Mouse (Mus musculus): ENCODE data around the gene Brix1. TPM values are rescaled to one million over a fixed set of nuclear protein-coding genes. Genes with fewer than 3 reads are reported as not detected.
A peak's percentile ranks its signal among the peaks of the same experiment; 100 is the strongest.

The Brix1 gene
- polyA plus RNA-seq, 1 experiment from 2014 or later, result 56.5 TPM

- H3K4me1 ChIP-seq (ENCODE audit: control insufficient read depth, insufficient read depth, low read length), result peaks cover 10% of the 10 kb centered on the region
- no peaks in the 10 kb centered on the region for H3K36me3 ChIP-seq (ENCODE audit: control insufficient read depth, insufficient read depth, low read length)
- H3K9ac ChIP-seq (replicated peaks; ENCODE audit: low read depth, low read length), result no peak overlapping the region
- H3K4me3 ChIP-seq (ENCODE audit: low read depth, low read length), result no peak overlapping the region; the same call in 1 of the 2 replicates
- H3K9me3 ChIP-seq (ENCODE audit: control insufficient read depth, low read length), result no peaks in the 10 kb centered on the region
- H3K27ac ChIP-seq (ENCODE audit: low read depth, low read length), result no peak overlapping the region
- H3K27me3 ChIP-seq (ENCODE audit: control insufficient read depth, insufficient read depth, low read length), result peaks cover 4% of the 10 kb centered on the region; the same call in 1 of the 2 replicates
- 91% methylated on average over 3 of the region's 3 CpGs for WGBS
- no peak for ATAC-seq (ENCODE audit: low read depth)
- peak overlapping the region; percentile 86 for H3K4me2 ChIP-seq (ENCODE audit: low read depth, low read length)
Measured at GRCm38 (mm10) chr15:10468761-10469160, 17.0 kb downstream of the Brix1 start.

- H3K9me3 ChIP-seq (ENCODE audit: control insufficient read depth, low read length), result no peaks in the 10 kb centered on the region
- H3K27me3 ChIP-seq (ENCODE audit: control insufficient read depth, insufficient read depth, low read length), result no peaks in the 10 kb centered on the region
- WGBS, result 97% methylated on average over 3 of the region's 3 CpGs
- no peak for ATAC-seq (ENCODE audit: low read depth)
- H3K4me2 ChIP-seq (ENCODE audit: low read depth, low read length), result no peak overlapping the region
- no peak overlapping the region for H3K9ac ChIP-seq (replicated peaks; ENCODE audit: low read depth, low read length)
- peaks cover 10% of the 10 kb centered on the region for H3K4me1 ChIP-seq (ENCODE audit: control insufficient read depth, insufficient read depth, low read length)
- no peak overlapping the region for H3K27ac ChIP-seq (ENCODE audit: low read depth, low read length)
- H3K4me3 ChIP-seq (ENCODE audit: low read depth, low read length), result no peak overlapping the region
- peaks cover 12% of the 10 kb centered on the region for H3K36me3 ChIP-seq (ENCODE audit: control insufficient read depth, insufficient read depth, low read length)
Measured at GRCm38 (mm10) chr15:10464678-10465077, 21.1 kb downstream of the Brix1 start.

- Histone ChIP-seq H3K27ac (ENCODE audit: low read depth, low read length) (no peak overlapping the region), H3K4me2 (ENCODE audit: low read depth, low read length) (no peak overlapping the region), H3K36me3 (ENCODE audit: control insufficient read depth, insufficient read depth, low read length) (peaks cover 18% of the 10 kb centered on the region), H3K27me3 (ENCODE audit: control insufficient read depth, insufficient read depth, low read length) (no peaks in the 10 kb centered on the region), H3K4me1 (ENCODE audit: control insufficient read depth, insufficient read depth, low read length) (peaks cover 3% of the 10 kb centered on the region; the same call in 1 of the 2 replicates), H3K9me3 (ENCODE audit: control insufficient read depth, low read length) (no peaks in the 10 kb centered on the region), H3K9ac (replicated peaks; ENCODE audit: low read depth, low read length) (no peak overlapping the region), H3K4me3 (ENCODE audit: low read depth, low read length) (no peak overlapping the region)
- no peak for ATAC-seq (ENCODE audit: low read depth)
- WGBS, result 90% methylated on average over 5 of the region's 5 CpGs
Measured at GRCm38 (mm10) chr15:10463555-10463954, 22.2 kb downstream of the Brix1 start.

- 93% methylated on average over 12 of the region's 12 CpGs for WGBS
- Histone ChIP-seq H3K27ac (ENCODE audit: low read depth, low read length) (no peak overlapping the region), H3K36me3 (ENCODE audit: control insufficient read depth, insufficient read depth, low read length) (peaks cover 26% of the 10 kb centered on the region), H3K4me3 (ENCODE audit: low read depth, low read length) (no peak overlapping the region), H3K9me3 (ENCODE audit: control insufficient read depth, low read length) (no peaks in the 10 kb centered on the region), H3K4me2 (ENCODE audit: low read depth, low read length) (no peak overlapping the region), H3K4me1 (ENCODE audit: control insufficient read depth, insufficient read depth, low read length) (no peaks in the 10 kb centered on the region), H3K27me3 (ENCODE audit: control insufficient read depth, insufficient read depth, low read length) (no peaks in the 10 kb centered on the region), H3K9ac (replicated peaks; ENCODE audit: low read depth, low read length) (no peak overlapping the region)
- no peak for ATAC-seq (ENCODE audit: low read depth)
Measured at GRCm38 (mm10) chr15:10460986-10461385, 24.8 kb downstream of the Brix1 start.

- H3K27ac ChIP-seq (ENCODE audit: low read depth, low read length), result no peak overlapping the region
- no peak for ATAC-seq (ENCODE audit: low read depth)
- H3K27me3 ChIP-seq (ENCODE audit: control insufficient read depth, insufficient read depth, low read length), result no peaks in the 10 kb centered on the region
- H3K9ac ChIP-seq (replicated peaks; ENCODE audit: low read depth, low read length), result no peak overlapping the region
- no peak overlapping the region for H3K4me3 ChIP-seq (ENCODE audit: low read depth, low read length)
- no peaks in the 10 kb centered on the region for H3K4me1 ChIP-seq (ENCODE audit: control insufficient read depth, insufficient read depth, low read length)
- no peaks in the 10 kb centered on the region for H3K9me3 ChIP-seq (ENCODE audit: control insufficient read depth, low read length)
- H3K4me2 ChIP-seq (ENCODE audit: low read depth, low read length), result no peak overlapping the region
- peaks cover 13% of the 10 kb centered on the region; the same call in 1 of the 2 replicates for H3K36me3 ChIP-seq (ENCODE audit: control insufficient read depth, insufficient read depth, low read length)
- WGBS, result 95% methylated on average over 3 of the region's 3 CpGs
Measured at GRCm38 (mm10) chr15:10447102-10447501, 38.6 kb downstream of the Brix1 start.

GRCm38 (mm10) chr15:10442275-10442674, 43.5 kb downstream of the Brix1 start:
- ATAC-seq (ENCODE audit: low read depth), result no peak
- no peak overlapping the region for H3K27ac ChIP-seq (ENCODE audit: low read depth, low read length)
- no peaks in the 10 kb centered on the region for H3K9me3 ChIP-seq (ENCODE audit: control insufficient read depth, low read length)
- H3K4me2 ChIP-seq (ENCODE audit: low read depth, low read length), result no peak overlapping the region
- 95% methylated on average over 1 of the region's 1 CpGs for WGBS
- H3K27me3 ChIP-seq (ENCODE audit: control insufficient read depth, insufficient read depth, low read length), result no peaks in the 10 kb centered on the region
- peaks cover 4% of the 10 kb centered on the region; the same call in 1 of the 2 replicates for H3K36me3 ChIP-seq (ENCODE audit: control insufficient read depth, insufficient read depth, low read length)
- no peak overlapping the region for H3K9ac ChIP-seq (replicated peaks; ENCODE audit: low read depth, low read length)
- H3K4me3 ChIP-seq (ENCODE audit: low read depth, low read length), result no peak overlapping the region
- no peaks in the 10 kb centered on the region for H3K4me1 ChIP-seq (ENCODE audit: control insufficient read depth, insufficient read depth, low read length)

GRCm38 (mm10) chr15:10441493-10441892, 44.3 kb downstream of the Brix1 start:
- Histone ChIP-seq H3K27me3 (ENCODE audit: control insufficient read depth, insufficient read depth, low read length) (no peaks in the 10 kb centered on the region), H3K4me3 (ENCODE audit: low read depth, low read length) (no peak overlapping the region), H3K9me3 (ENCODE audit: control insufficient read depth, low read length) (no peaks in the 10 kb centered on the region), H3K27ac (ENCODE audit: low read depth, low read length) (no peak overlapping the region), H3K36me3 (ENCODE audit: control insufficient read depth, insufficient read depth, low read length) (no peaks in the 10 kb centered on the region), H3K4me2 (ENCODE audit: low read depth, low read length) (no peak overlapping the region), H3K4me1 (ENCODE audit: control insufficient read depth, insufficient read depth, low read length) (no peaks in the 10 kb centered on the region), H3K9ac (replicated peaks; ENCODE audit: low read depth, low read length) (no peak overlapping the region)
- 91% methylated on average over 9 of the region's 9 CpGs for WGBS
- no peak for ATAC-seq (ENCODE audit: low read depth)

- Histone ChIP-seq H3K4me2 (ENCODE audit: low read depth, low read length) (no peak overlapping the region), H3K27me3 (ENCODE audit: control insufficient read depth, insufficient read depth, low read length) (no peaks in the 10 kb centered on the region), H3K9ac (replicated peaks; ENCODE audit: low read depth, low read length) (no peak overlapping the region), H3K4me3 (ENCODE audit: low read depth, low read length) (no peak overlapping the region), H3K4me1 (ENCODE audit: control insufficient read depth, insufficient read depth, low read length) (no peaks in the 10 kb centered on the region), H3K9me3 (ENCODE audit: control insufficient read depth, low read length) (no peaks in the 10 kb centered on the region), H3K36me3 (ENCODE audit: control insufficient read depth, insufficient read depth, low read length) (no peaks in the 10 kb centered on the region), H3K27ac (ENCODE audit: low read depth, low read length) (no peak overlapping the region)
- no peak for ATAC-seq (ENCODE audit: low read depth)
- 84% methylated on average over 6 of the region's 6 CpGs for WGBS
Measured at GRCm38 (mm10) chr15:10439963-10440362, 45.8 kb downstream of the Brix1 start.

GRCm38 (mm10) chr15:10436893-10437292, 48.9 kb downstream of the Brix1 start:
- H3K4me3 ChIP-seq (ENCODE audit: low read depth, low read length), result no peak overlapping the region
- H3K4me2 ChIP-seq (ENCODE audit: low read depth, low read length), result no peak overlapping the region
- ATAC-seq (ENCODE audit: low read depth), result no peak
- H3K27me3 ChIP-seq (ENCODE audit: control insufficient read depth, insufficient read depth, low read length), result no peaks in the 10 kb centered on the region
- H3K27ac ChIP-seq (ENCODE audit: low read depth, low read length), result no peak overlapping the region
- H3K36me3 ChIP-seq (ENCODE audit: control insufficient read depth, insufficient read depth, low read length), result no peaks in the 10 kb centered on the region
- H3K4me1 ChIP-seq (ENCODE audit: control insufficient read depth, insufficient read depth, low read length), result no peaks in the 10 kb centered on the region
- no peaks in the 10 kb centered on the region for H3K9me3 ChIP-seq (ENCODE audit: control insufficient read depth, low read length)
- 82% methylated on average over 1 of the region's 1 CpGs for WGBS
- H3K9ac ChIP-seq (replicated peaks; ENCODE audit: low read depth, low read length), result no peak overlapping the region

All from neural tube, embryonic 14.5 days (tissue).